Mouse (Mus musculus) MEL (cell line): ENCODE data around the gene Card14.

Source experiments
- CTCF ChIP-seq, 3 experiments: IDR thresholded peaks in 2 of 3; conservative IDR thresholded peaks in 1 of 3; 2 replicates each; pipeline ENCODE4 v1.5.1; 2011 to 2012; ENCODE audit warnings: low read length in 3 of 3, low read depth in 2 of 3, mild to moderate bottlenecking in 2 of 3, improper control_type of control experiment in 1 of 3, inconsistent platforms in 1 of 3, mixed read lengths in 1 of 3, moderate library complexity in 1 of 3; ENCODE audit not compliant: control insufficient read depth in 1 of 3, insufficient read depth in 1 of 3, poor library complexity in 1 of 3, severe bottlenecking in 1 of 3
- HCFC1 ChIP-seq: IDR thresholded peaks from 2 replicates; pipeline ENCODE4 v1.6.1; 2012; ENCODE audit warnings: low read depth, mild to moderate bottlenecking, inconsistent platforms, low read length, improper control_type of control experiment, moderate library complexity
- ZKSCAN1 ChIP-seq: IDR thresholded peaks from 2 replicates; pipeline ENCODE4 v1.6.1; 2012; ENCODE audit warnings: low read depth, mild to moderate bottlenecking, inconsistent platforms, low read length, improper control_type of control experiment, moderate library complexity

GRCm38 (mm10) chr11:119375425-119375824 lies 67.9 kb downstream of the Card14 start:
- TF ChIP-seq ZKSCAN1 (no peak), CTCF (IDR thresholded peaks at IDR 0.05 in 2 of 3, conservative IDR thresholded peaks at IDR 0.05 in 1 of 3; ENCODE audit: control insufficient read depth in 1 of 3, insufficient read depth in 1 of 3, low read depth in 2 of 3, low read length in 3 of 3, poor library complexity in 1 of 3, severe bottlenecking in 1 of 3) (no peak), HCFC1 (no peak)
